Mouse (Mus musculus) heart, postnatal 10 days (tissue): Measurements from ENCODE around the gene Cyp4v3. TPM values are rescaled to one million over a fixed set of nuclear protein-coding genes. Genes with fewer than 3 reads are reported as not detected.

ENCODE experiments used
- DNase-seq, 2 experiments: peaks; one replicate each; pipeline ENCODE4 v3.0.0; 2021
- intact Hi-C: fragments of 180-260 bp; cut with DNase I; formaldehyde crosslinking; loops from one replicate; pipeline ENCODE4 v1.15.1; 2025
- total RNA-seq, 2 experiments: library from RNA; stranded (reverse); gene quantifications; 2 replicates each; pipeline ENCODE4 v1.2.3; 2021

Gene Cyp4v3
- total RNA-seq, 2 experiments from 2014 or later: 1.5 to 1.7 TPM

DNA sequence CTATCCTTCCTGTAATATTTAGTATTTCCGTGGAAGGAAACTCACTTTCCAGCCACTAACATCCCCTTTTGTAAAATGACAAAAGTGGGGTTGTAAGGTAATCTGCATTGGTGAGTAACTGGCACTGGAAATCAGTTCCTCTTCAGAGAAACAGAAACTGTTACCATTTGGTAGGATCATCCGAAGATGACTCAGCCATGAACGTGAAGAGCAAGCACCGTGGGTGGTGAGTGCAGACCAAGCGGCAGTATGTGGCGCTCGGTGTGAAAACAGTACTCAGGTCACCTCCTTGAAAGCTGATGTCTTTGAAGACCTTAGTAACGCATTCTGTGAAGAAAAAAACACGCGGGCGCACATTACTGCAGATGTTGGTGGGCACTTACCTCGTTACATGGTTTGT is 78.0 kb downstream of the Cyp4v3 start:
- DNase-seq: no peak
- intact Hi-C loops: no loop called here

Other genes with a start within 250 kb of the Cyp4v3 start
- gene F11, start 71.2 kb downstream of the Cyp4v3 start, total RNA-seq: not detected
- not detected for gene Klkb1, start 38.4 kb downstream of the Cyp4v3 start, total RNA-seq
- gene Gm45753, start 24.8 kb downstream of the Cyp4v3 start, total RNA-seq: not detected
- 1 to 10 TPM; 4.7 to 5.3 TPM for gene Fam149a, start 49.1 kb upstream of the Cyp4v3 start, total RNA-seq
- gene Tlr3, start 77.9 kb upstream of the Cyp4v3 start, total RNA-seq: 1 to 10 TPM; 7.7 to 8.8 TPM
- gene Sorbs2, start 174.6 kb upstream of the Cyp4v3 start, total RNA-seq: 100 to 1,000 TPM; 665 to 789 TPM